Mouse (Mus musculus): Measurements from ENCODE around the gene Srgap2. TPM values are rescaled to one million over a fixed set of nuclear protein-coding genes. Genes with fewer than 3 reads are reported as not detected.
"Not testable (repeated sequence)": the region's sequence is repeated elsewhere in the genome, so short reads cannot be mapped to it uniquely, and the experiment has no call there.

The Srgap2 gene
- polyA plus RNA-seq, 1 experiment from 2014 or later = 25.3 TPM

- 85% methylated on average over 5 of the region's 5 CpGs for WGBS
- H3K27me3 ChIP-seq (replicated peaks) = no peaks in the 10 kb centered on the region
- ATAC-seq (replicated peaks) = no peak
- H3K27ac ChIP-seq = no peak overlapping the region
- no peak overlapping the region for H3K4me2 ChIP-seq
- H3K4me3 ChIP-seq = no peak overlapping the region
- no peak overlapping the region for H3K9ac ChIP-seq
- peaks cover 12% of the 10 kb centered on the region; the same call in 1 of the 2 replicates for H3K36me3 ChIP-seq (replicated peaks)
- H3K9me3 ChIP-seq = no peaks in the 10 kb centered on the region
- peaks cover 3% of the 10 kb centered on the region; the same call in 1 of the 2 replicates for H3K4me1 ChIP-seq
These were observed 191.1 kb downstream of the Srgap2 start for GRCm38 (mm10) chr1:131336017-131336416.

- no peak for ATAC-seq (replicated peaks)
These were observed 191.5 kb downstream of the Srgap2 start for GRCm38 (mm10) chr1:131335604-131336003.

GRCm38 (mm10) chr1:131331180-131331579 is 196.0 kb downstream of the Srgap2 start:
- peaks cover 12% of the 10 kb centered on the region for H3K36me3 ChIP-seq (replicated peaks)
- ATAC-seq (replicated peaks) = no peak
- WGBS = 94% methylated on average over 1 of the region's 1 CpGs
- no peak overlapping the region for H3K9ac ChIP-seq
- no peaks in the 10 kb centered on the region for H3K27me3 ChIP-seq (replicated peaks)
- no peak overlapping the region for H3K4me3 ChIP-seq
- H3K9me3 ChIP-seq = no peaks in the 10 kb centered on the region
- H3K27ac ChIP-seq = no peak overlapping the region
- no peaks in the 10 kb centered on the region for H3K4me1 ChIP-seq
- no peak overlapping the region for H3K4me2 ChIP-seq

More at GRCm38 (mm10) chr1:131335604-131336003, 191.5 kb downstream of the Srgap2 start:
- Histone ChIP-seq H3K27ac (no peak overlapping the region), H3K36me3 (replicated peaks) (peaks cover 12% of the 10 kb centered on the region; the same call in 1 of the 2 replicates), H3K9ac (no peak overlapping the region), H3K4me1 (peaks cover 3% of the 10 kb centered on the region; the same call in 1 of the 2 replicates), H3K4me2 (no peak overlapping the region), H3K4me3 (no peak overlapping the region), H3K27me3 (replicated peaks) (no peaks in the 10 kb centered on the region), H3K9me3 (no peaks in the 10 kb centered on the region)
- 62% methylated on average over 3 of the region's 3 CpGs for WGBS

GRCm38 (mm10) chr1:131329093-131329492 is 198.1 kb downstream of the Srgap2 start:
- not testable (repeated sequence) for H3K4me3 ChIP-seq; H3K9me3 ChIP-seq; H3K27ac ChIP-seq; ATAC-seq (replicated peaks); H3K9ac ChIP-seq; H3K4me2 ChIP-seq; H3K4me1 ChIP-seq; H3K27me3 ChIP-seq (replicated peaks)
- 90% methylated on average over 1 of the region's 1 CpGs for WGBS
- H3K36me3 ChIP-seq (replicated peaks) = peaks cover 20% of the 10 kb centered on the region

- Histone ChIP-seq H3K9ac (no peak overlapping the region), H3K36me3 (replicated peaks) (peaks cover 20% of the 10 kb centered on the region), H3K4me1 (no peaks in the 10 kb centered on the region), H3K4me2 (no peak overlapping the region), H3K9me3 (no peaks in the 10 kb centered on the region), H3K27ac (no peak overlapping the region), H3K4me3 (no peak overlapping the region), H3K27me3 (replicated peaks) (no peaks in the 10 kb centered on the region)
- 100% methylated on average over 1 of the region's 1 CpGs for WGBS
- ATAC-seq (replicated peaks) = no peak
These were observed 200.0 kb downstream of the Srgap2 start for GRCm38 (mm10) chr1:131327167-131327566.

GRCm38 (mm10) chr1:131324816-131325463 is 202.2 kb downstream of the Srgap2 start:
- peaks cover 20% of the 10 kb centered on the region for H3K36me3 ChIP-seq (replicated peaks)
- no peaks in the 10 kb centered on the region for H3K27me3 ChIP-seq (replicated peaks)
- H3K4me3 ChIP-seq = no peak overlapping the region
- 91% methylated on average over 3 of the region's 3 CpGs for WGBS
- H3K9ac ChIP-seq = no peak overlapping the region
- ATAC-seq (replicated peaks) = no peak
- H3K9me3 ChIP-seq = no peaks in the 10 kb centered on the region
- H3K4me1 ChIP-seq = no peaks in the 10 kb centered on the region
- no peak overlapping the region for H3K4me2 ChIP-seq
- H3K27ac ChIP-seq = no peak overlapping the region

- H3K4me2 ChIP-seq = no peak overlapping the region
- no peaks in the 10 kb centered on the region for H3K4me1 ChIP-seq
- no peak overlapping the region for H3K9ac ChIP-seq
- H3K36me3 ChIP-seq (replicated peaks) = peaks cover 29% of the 10 kb centered on the region
- H3K27me3 ChIP-seq (replicated peaks) = no peaks in the 10 kb centered on the region
- H3K27ac ChIP-seq = no peak overlapping the region
- H3K9me3 ChIP-seq = no peaks in the 10 kb centered on the region
- WGBS = 88% methylated on average over 3 of the region's 3 CpGs
- ATAC-seq (replicated peaks) = no peak
- H3K4me3 ChIP-seq = no peak overlapping the region
These were observed 207.4 kb downstream of the Srgap2 start for GRCm38 (mm10) chr1:131319598-131320330.

- peaks cover 33% of the 10 kb centered on the region for H3K36me3 ChIP-seq (replicated peaks)
- WGBS = 92% methylated on average over 2 of the region's 2 CpGs
These were observed 208.8 kb downstream of the Srgap2 start for GRCm38 (mm10) chr1:131318397-131318796.

GRCm38 (mm10) chr1:131317625-131318024 is 209.5 kb downstream of the Srgap2 start:
- H3K27me3 ChIP-seq (replicated peaks) = no peaks in the 10 kb centered on the region
- no peak overlapping the region for H3K9ac ChIP-seq
- H3K9me3 ChIP-seq = no peaks in the 10 kb centered on the region
- H3K36me3 ChIP-seq (replicated peaks) = peaks cover 40% of the 10 kb centered on the region
- no peaks in the 10 kb centered on the region for H3K4me1 ChIP-seq
- 92% methylated on average over 5 of the region's 5 CpGs for WGBS
- H3K4me2 ChIP-seq = no peak overlapping the region
- H3K4me3 ChIP-seq = no peak overlapping the region
- ATAC-seq (replicated peaks) = no peak
- no peak overlapping the region for H3K27ac ChIP-seq

More at GRCm38 (mm10) chr1:131318397-131318796, 208.8 kb downstream of the Srgap2 start:
- Histone ChIP-seq H3K4me1 (no peaks in the 10 kb centered on the region), H3K9me3 (no peaks in the 10 kb centered on the region), H3K4me3 (no peak overlapping the region), H3K9ac (no peak overlapping the region), H3K27me3 (replicated peaks) (no peaks in the 10 kb centered on the region), H3K4me2 (no peak overlapping the region), H3K27ac (no peak overlapping the region)
- ATAC-seq (replicated peaks) = no peak

- Histone ChIP-seq H3K4me2 (no peak overlapping the region), H3K36me3 (replicated peaks) (peaks cover 48% of the 10 kb centered on the region), H3K4me1 (no peaks in the 10 kb centered on the region), H3K27ac (no peak overlapping the region), H3K4me3 (no peak overlapping the region), H3K9me3 (no peaks in the 10 kb centered on the region), H3K27me3 (replicated peaks) (no peaks in the 10 kb centered on the region), H3K9ac (no peak overlapping the region)
- WGBS = 81% methylated on average over 3 of the region's 3 CpGs
- no peak for ATAC-seq (replicated peaks)
These were observed 215.9 kb downstream of the Srgap2 start for GRCm38 (mm10) chr1:131311284-131311683.

GRCm38 (mm10) chr1:131310237-131310818 is 216.8 kb downstream of the Srgap2 start:
- Histone ChIP-seq H3K4me1 (no peaks in the 10 kb centered on the region), H3K27me3 (replicated peaks) (no peaks in the 10 kb centered on the region), H3K27ac (no peak overlapping the region), H3K36me3 (replicated peaks) (peaks cover 40% of the 10 kb centered on the region; the same call in 1 of the 2 replicates), H3K4me2 (no peak overlapping the region), H3K9me3 (no peaks in the 10 kb centered on the region), H3K4me3 (no peak overlapping the region), H3K9ac (no peak overlapping the region)
- ATAC-seq (replicated peaks) = no peak
- 96% methylated on average over 5 of the region's 5 CpGs for WGBS

- Histone ChIP-seq H3K36me3 (replicated peaks) (peaks cover 11% of the 10 kb centered on the region; the same call in 1 of the 2 replicates), H3K27ac (no peak overlapping the region), H3K4me1 (no peaks in the 10 kb centered on the region), H3K27me3 (replicated peaks) (no peaks in the 10 kb centered on the region), H3K9me3 (no peaks in the 10 kb centered on the region), H3K4me2 (no peak overlapping the region), H3K9ac (no peak overlapping the region), H3K4me3 (no peak overlapping the region)
- 94% methylated on average over 2 of the region's 2 CpGs for WGBS
- ATAC-seq (replicated peaks) = no peak
These were observed 226.4 kb downstream of the Srgap2 start for GRCm38 (mm10) chr1:131300750-131301149.
